Mouse (Mus musculus): ENCODE results near the gene Schip1.

DNA sequence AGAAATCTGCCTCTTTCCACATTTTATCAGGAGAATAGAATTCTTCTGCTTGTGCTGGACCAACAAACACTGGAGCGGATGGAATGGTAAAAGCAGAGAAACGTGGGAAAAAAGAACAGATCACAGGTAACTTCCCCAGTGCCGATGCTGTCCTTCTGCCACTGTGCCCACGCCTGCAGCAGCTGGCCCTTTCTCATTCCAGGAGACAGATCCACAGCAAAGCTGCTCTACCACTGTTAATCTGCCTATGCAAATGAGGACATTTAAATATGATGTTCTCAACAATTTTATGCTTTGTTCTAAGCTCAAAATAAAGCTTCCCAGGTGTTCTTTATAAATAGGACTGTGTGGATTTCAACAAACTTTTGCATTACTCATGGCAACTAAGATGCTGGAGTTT lies 203.3 kb downstream of the Schip1 start:
- no peak for TF ChIP-seq EP300 (optimal IDR thresholded peaks at IDR 0.05)
- TF ChIP-seq CTCF (IDR thresholded peaks at IDR 0.05; ENCODE audit: low read depth) = no peak

All from stomach, postnatal 0 days (tissue).